Mouse (Mus musculus) G1E-ER4 (cell line): ENCODE results near the gene Hspa12a. TPM values are rescaled to one million over a fixed set of nuclear protein-coding genes. Genes with fewer than 3 reads are reported as not detected.

ENCODE experiments used
- GATA1 ChIP-seq: IDR thresholded peaks from one replicate; pipeline ENCODE4 v1.8.0; 2012; ENCODE audit warnings: low read length, inconsistent platforms
- polyA plus RNA-seq: library from polyadenylated mRNA; stranded (reverse); fragments of >175 nt; gene quantifications from 2 replicates; pipeline ENCODE4 v1.2.3, GENCODE M21; 2012

Hspa12a gene
- polyA plus RNA-seq, 1 experiment, result 0.15 TPM

- TF ChIP-seq GATA1, result no peak
These were observed 69.9 kb downstream of the Hspa12a start for GRCm38 (mm10) chr19:58873536-58873935.

GRCm38 (mm10) chr19:58872381-58873259 is 70.8 kb downstream of the Hspa12a start:
- no peak for TF ChIP-seq GATA1

- no peak for TF ChIP-seq GATA1
These were observed 71.6 kb downstream of the Hspa12a start for GRCm38 (mm10) chr19:58871878-58872277.

DNA sequence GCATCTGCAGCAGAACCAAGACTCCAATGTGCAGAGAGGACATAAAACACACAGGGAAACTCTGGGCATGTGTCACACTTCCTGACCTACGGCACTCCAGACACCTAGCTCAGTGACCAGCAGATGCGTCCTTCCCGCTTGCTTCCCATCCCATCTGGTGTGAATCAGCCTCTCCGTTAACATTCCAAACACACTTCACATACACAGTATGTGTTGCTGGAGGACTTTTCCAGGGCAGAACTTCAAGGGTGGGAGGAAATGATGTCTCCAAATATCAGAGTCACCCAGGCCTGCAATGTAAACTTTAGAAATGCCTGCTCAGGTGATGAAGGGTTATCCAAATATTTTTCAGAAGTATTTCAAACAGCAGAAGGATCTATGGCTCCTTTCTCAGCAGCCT is 76.8 kb downstream of the Hspa12a start:
- TF ChIP-seq GATA1, result no peak

DNA sequence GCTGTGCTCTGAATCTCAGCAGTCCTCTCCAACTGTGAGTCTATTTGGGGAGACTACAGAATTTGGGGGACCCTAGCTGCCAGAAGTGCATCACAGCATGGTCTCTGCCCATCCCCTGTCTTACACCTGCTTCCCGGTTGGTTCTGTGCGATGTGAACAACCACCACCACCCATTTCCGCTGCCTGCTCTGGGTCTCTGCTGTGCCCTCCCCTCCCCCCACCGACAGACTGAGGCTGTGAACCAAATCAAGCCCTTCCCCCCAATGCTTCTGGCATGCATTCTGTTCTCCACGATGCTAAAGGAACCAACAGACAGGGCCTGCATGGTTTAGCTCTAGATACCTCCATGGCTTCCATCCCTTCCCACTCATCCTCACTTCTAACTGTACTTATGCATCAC is 78.2 kb downstream of the Hspa12a start:
- TF ChIP-seq GATA1, result no peak

DNA sequence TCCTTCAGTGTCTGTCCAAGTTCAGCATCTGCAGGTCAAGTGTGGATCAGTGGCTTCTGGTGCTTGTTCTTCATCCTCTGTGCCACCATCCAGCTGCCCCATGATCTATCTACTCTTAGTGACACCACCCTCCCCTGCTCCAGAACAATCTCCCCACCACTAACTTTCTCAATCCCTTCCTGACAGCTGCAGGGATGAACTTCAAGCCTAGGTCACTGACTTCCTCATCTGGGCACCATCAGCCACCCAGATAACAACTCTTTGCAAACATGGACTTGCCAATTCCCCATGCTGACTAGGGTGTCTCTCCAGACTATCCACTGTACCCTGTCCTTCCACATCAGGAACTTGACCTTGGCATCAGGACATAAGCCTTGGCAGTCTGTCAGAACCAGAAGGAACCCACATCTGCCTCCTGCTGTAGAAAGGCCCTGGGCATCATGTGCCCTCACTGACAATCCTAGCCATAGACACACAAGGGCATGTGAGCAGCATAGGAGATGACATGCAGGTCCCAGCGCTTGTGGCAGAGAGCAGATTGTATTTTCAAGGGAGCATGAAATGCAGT is 79.4 kb downstream of the Hspa12a start:
- TF ChIP-seq GATA1, result no peak

DNA sequence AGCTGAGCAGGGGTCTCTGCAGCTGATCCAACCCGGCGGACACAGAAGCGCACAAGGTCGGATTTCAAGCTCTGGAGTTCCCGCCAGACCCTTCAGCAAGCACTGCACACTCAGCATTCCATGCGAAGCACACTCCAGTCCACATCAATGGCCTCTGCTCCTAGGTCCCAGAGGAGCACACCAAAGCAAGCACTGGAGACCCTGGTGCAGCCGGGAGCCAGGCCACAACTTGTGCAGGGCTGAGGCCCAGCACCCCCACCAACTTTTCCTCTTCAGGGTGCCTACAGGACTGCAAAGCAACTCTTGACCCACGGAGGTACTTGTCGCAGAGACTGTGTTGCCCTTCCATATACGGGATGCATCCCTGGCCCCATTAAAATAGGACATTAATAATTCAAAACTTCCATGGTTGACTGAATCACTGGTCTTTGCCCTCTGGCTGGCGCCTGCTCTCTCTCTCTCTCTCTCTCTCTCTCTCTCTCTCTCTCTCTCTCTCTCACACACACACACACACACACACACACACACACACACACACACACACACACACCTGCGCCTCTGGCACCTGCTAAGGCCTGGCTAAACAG is 82.2 kb downstream of the Hspa12a start:
- TF ChIP-seq GATA1, result no peak

DNA sequence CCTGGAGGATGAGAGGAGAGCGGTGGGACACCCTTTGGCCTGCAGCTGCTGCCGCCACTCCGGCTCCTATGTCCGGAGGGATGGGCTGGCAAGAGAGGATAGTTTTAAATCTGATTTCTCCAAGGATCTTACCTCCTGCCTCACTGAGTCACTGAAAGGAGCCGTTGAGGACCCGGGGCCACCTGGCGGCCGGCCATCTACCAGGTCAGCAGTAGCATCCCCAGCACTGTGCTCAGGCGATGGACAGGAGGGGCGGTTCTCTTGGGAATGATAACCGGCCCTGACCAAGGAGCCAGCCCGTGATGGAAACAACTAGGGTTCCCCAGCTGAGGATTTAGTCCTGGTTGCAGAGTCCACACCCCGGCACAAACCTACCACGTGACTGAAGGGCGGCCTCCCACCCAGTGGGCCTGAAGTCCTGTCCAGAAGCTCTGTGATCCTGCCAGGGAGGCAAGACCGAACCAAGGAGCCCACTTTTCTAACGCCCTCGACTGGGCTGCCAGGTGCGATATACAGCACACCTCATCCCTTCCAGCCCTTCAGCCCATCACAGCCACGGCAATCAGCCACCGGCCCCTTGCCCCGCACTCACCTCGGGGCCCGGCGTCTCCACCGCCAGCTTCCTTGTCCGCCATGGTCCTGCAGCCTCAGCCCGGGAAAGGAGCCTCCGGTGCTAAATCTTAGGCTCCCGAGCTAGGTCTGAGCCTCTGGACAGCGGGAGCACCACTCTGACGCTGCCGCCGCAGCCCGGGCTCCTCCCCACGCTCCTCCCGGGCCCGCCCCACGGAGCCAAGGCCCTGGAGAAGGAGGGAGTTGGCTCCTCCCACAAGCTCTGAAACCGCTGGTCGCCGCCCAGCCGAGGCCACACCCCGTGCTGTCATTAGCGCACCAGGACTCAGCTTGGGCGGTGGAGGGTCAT is 82.9 kb downstream of the Hspa12a start:
- TF ChIP-seq GATA1, result no peak

GRCm38 (mm10) chr19:58859831-58860254 is 83.6 kb downstream of the Hspa12a start:
- no peak for TF ChIP-seq GATA1

- no peak for TF ChIP-seq GATA1
These were observed 84.1 kb downstream of the Hspa12a start for GRCm38 (mm10) chr19:58859357-58859756.

DNA sequence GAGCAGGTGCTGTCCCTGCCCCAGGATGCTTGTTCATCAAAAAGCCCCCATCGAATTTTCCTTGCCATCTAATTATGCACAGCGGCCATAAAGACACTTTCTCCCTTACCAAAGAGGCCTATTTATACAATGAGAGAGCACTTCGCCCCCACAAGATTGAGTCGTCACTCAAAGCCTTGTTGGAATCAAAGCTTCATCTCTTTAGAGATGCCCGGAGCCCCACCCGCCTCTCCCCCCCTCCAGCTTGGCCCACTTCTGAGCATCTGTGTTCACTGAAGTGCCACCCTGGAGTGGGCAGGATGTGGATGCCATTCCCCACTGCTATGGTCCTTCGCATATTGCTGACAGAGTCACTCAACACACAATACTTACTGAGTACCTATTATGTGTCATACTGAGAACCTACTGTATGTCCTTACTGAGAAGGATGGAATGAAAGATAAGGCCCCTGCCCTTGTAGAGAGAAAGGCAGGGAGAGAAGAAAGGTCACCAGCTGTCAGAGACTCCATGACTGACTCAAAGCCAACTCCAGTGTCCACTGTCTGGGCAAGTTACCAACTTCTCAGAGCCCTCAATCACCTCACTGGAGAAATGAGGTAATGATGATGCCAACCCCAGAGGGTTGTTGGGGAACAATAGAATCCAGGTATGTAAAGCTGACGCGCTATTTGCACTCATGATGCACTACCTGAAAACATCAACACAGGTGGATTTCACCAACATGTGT is 87.2 kb downstream of the Hspa12a start:
- no peak for TF ChIP-seq GATA1

- no peak for TF ChIP-seq GATA1
These were observed 88.6 kb downstream of the Hspa12a start for GRCm38 (mm10) chr19:58854899-58855298.

GRCm38 (mm10) chr19:58853036-58853735 is 90.3 kb downstream of the Hspa12a start:
- TF ChIP-seq GATA1, result no peak
